Mouse (Mus musculus) kidney, postnatal 36 days (tissue): ENCODE measurements around the gene C1qtnf2.

ENCODE experiments used
- DNase-seq, 2 experiments: peaks; one replicate each; pipeline ENCODE4 v3.0.0; 2021 to 2022; ENCODE audit warnings: mixed read lengths in 2 of 2

C1qtnf2 gene

GRCm38 (mm10) chr11:43483122-43483792 is 9.2 kb downstream of the C1qtnf2 start:
- DNase-seq = peak; percentile 36 to 64

- DNase-seq = no peak
Measured at GRCm38 (mm10) chr11:43484057-43484456, 10.0 kb downstream of the C1qtnf2 start.

- no peak for DNase-seq
Measured at GRCm38 (mm10) chr11:43484652-43485051, 10.6 kb downstream of the C1qtnf2 start.

GRCm38 (mm10) chr11:43485855-43486254 is 11.8 kb downstream of the C1qtnf2 start:
- no peak for DNase-seq

- DNase-seq = peak; percentile 60 to 90
Measured at GRCm38 (mm10) chr11:43492663-43493062, 18.6 kb downstream of the C1qtnf2 start.

GRCm38 (mm10) chr11:43493815-43494409 is 19.8 kb downstream of the C1qtnf2 start:
- peak; percentile 53 to 80 for DNase-seq

- DNase-seq = no peak
Measured at GRCm38 (mm10) chr11:43495037-43495436, 21.0 kb downstream of the C1qtnf2 start.

- peak; percentile 44 to 76 for DNase-seq
Measured at GRCm38 (mm10) chr11:43495532-43495931, 21.5 kb downstream of the C1qtnf2 start.

GRCm38 (mm10) chr11:43501256-43501655 is 27.2 kb downstream of the C1qtnf2 start:
- DNase-seq = no peak

GRCm38 (mm10) chr11:43505188-43505587 is 31.1 kb downstream of the C1qtnf2 start:
- no peak for DNase-seq

GRCm38 (mm10) chr11:43507976-43508375 is 33.9 kb downstream of the C1qtnf2 start:
- DNase-seq = no peak

- no peak for DNase-seq
Measured at GRCm38 (mm10) chr11:43509878-43510277, 35.8 kb downstream of the C1qtnf2 start.

GRCm38 (mm10) chr11:43512661-43513190 is 38.6 kb downstream of the C1qtnf2 start:
- no peak for DNase-seq

- DNase-seq = peak; percentile 35 to 70
Measured at GRCm38 (mm10) chr11:43516344-43517021, 42.4 kb downstream of the C1qtnf2 start.

GRCm38 (mm10) chr11:43517641-43518040 is 43.6 kb downstream of the C1qtnf2 start:
- DNase-seq = no peak

- DNase-seq = no peak
Measured at GRCm38 (mm10) chr11:43518086-43518485, 44.0 kb downstream of the C1qtnf2 start.

GRCm38 (mm10) chr11:43518821-43519220 is 44.7 kb downstream of the C1qtnf2 start:
- DNase-seq = no peak

GRCm38 (mm10) chr11:43520521-43520920 is 46.4 kb downstream of the C1qtnf2 start:
- peak in 1 of 2 experiments; percentile 11 for DNase-seq

GRCm38 (mm10) chr11:43528078-43528682 is 54.1 kb downstream of the C1qtnf2 start:
- no peak for DNase-seq

- peak; percentile 37 to 74 for DNase-seq
Measured at GRCm38 (mm10) chr11:43528683-43529499, 54.8 kb downstream of the C1qtnf2 start, which contains the start of gene Ccnjl. Gene Ccnjl, plus strand, starts transcription at chr11:43528784.

- no peak for DNase-seq
Measured at GRCm38 (mm10) chr11:43530043-43530442, 56.0 kb downstream of the C1qtnf2 start.

GRCm38 (mm10) chr11:43531619-43532018 is 57.5 kb downstream of the C1qtnf2 start:
- DNase-seq = no peak
